Mouse (Mus musculus) lung, embryonic 16.5 days (tissue): ENCODE measurements around the gene Emc9. TPM values are rescaled to one million over a fixed set of nuclear protein-coding genes. Genes with fewer than 3 reads are reported as not detected.

Experiments used
- ATAC-seq: fragments of 200-750 bp; cut with Nextera tagmentation; 2 replicates; pipeline ENCODE4 v1.8.0; 2017; ENCODE audit warnings: low read depth, mild to moderate bottlenecking, moderate library complexity
- H3K27ac ChIP-seq: fragments of 300-500 bp; sonication (generic); 2 replicates; pipeline ENCODE4 v1.5.1; 2014; ENCODE audit warnings: mild to moderate bottlenecking, control low read depth, low read length
- H3K27me3 ChIP-seq: fragments of 300-500 bp; sonication (generic); 2 replicates; pipeline ENCODE4 v1.6.1; 2014; ENCODE audit warnings: low read depth, low read length, mixed read lengths; ENCODE audit not compliant: control insufficient read depth, insufficient read depth
- H3K36me3 ChIP-seq: fragments of 300-500 bp; sonication (generic); 2 replicates; pipeline ENCODE4 v1.6.1; 2014; ENCODE audit warnings: low read length; ENCODE audit not compliant: control insufficient read depth, insufficient read depth
- H3K4me1 ChIP-seq: fragments of 300-500 bp; sonication (generic); replicated peaks from 2 replicates; pipeline ENCODE4 v1.6.1; 2014; ENCODE audit warnings: low read length, mixed read lengths; ENCODE audit not compliant: control insufficient read depth, insufficient read depth
- H3K4me2 ChIP-seq: fragments of 300-500 bp; sonication (generic); 2 replicates; pipeline ENCODE4 v1.6.1; 2014; ENCODE audit warnings: low read depth, low read length, control low read depth
- H3K4me3 ChIP-seq: fragments of 300-500 bp; sonication (generic); 2 replicates; pipeline ENCODE4 v1.5.1; 2014; ENCODE audit warnings: mild to moderate bottlenecking, low read length, control low read depth
- H3K9ac ChIP-seq: fragments of 300-500 bp; sonication (generic); 2 replicates; pipeline ENCODE4 v1.6.1; 2014; ENCODE audit warnings: low read length, control low read depth
- H3K9me3 ChIP-seq: fragments of 300-500 bp; sonication (generic); 2 replicates; pipeline ENCODE4 v1.6.1; 2016; ENCODE audit warnings: low read length; ENCODE audit not compliant: control insufficient read depth
- WGBS: fragments of 180-500 bp; shearing (Covaris S2); extraction: QIAGEN DNeasy Blood & Tissue Kit; methylation state at CpG from one replicate; pipeline ENCODE4 v1.1.7; 2014; 5-methylcytosine and 5-hydroxymethylcytosine counted together
- polyA plus RNA-seq: library from polyadenylated mRNA; unstranded; fragments of >200 nt; fragmentation: Nextera tagmentation; extraction: Ambion mirVana; gene quantifications from 2 replicates; pipeline ENCODE4 v1.2.1, GENCODE M21; 2015

The Emc9 gene
- polyA plus RNA-seq, 1 experiment from 2014 or later: 6.4 TPM

GRCm38 (mm10) chr14:55613346-55613745 is 28.2 kb upstream of the Emc9 start:
- 44% methylated on average over 6 of the region's 6 CpGs for WGBS
- no peaks in the 10 kb centered on the region for H3K27me3 ChIP-seq
- H3K4me1 ChIP-seq: no peaks in the 10 kb centered on the region
- no peak overlapping the region for H3K9ac ChIP-seq
- no peak overlapping the region for H3K4me2 ChIP-seq
- H3K4me3 ChIP-seq: no peak overlapping the region
- 0 out of 2 replicates have a peak, but pooled peaks cover 2% of the 10 kb centered on the region for H3K36me3 ChIP-seq
- H3K27ac ChIP-seq: no peak overlapping the region
- no peaks in the 10 kb centered on the region for H3K9me3 ChIP-seq
- no peak for ATAC-seq

- Histone ChIP-seq H3K27ac (no peak overlapping the region), H3K4me3 (no peak overlapping the region), H3K9ac (no peak overlapping the region), H3K36me3 (peaks cover 12% of the 10 kb centered on the region), H3K4me2 (no peak overlapping the region), H3K27me3 (no peaks in the 10 kb centered on the region), H3K4me1 (peaks cover 4% of the 10 kb centered on the region), H3K9me3 (no peaks in the 10 kb centered on the region)
- 97% methylated on average over 6 of the region's 6 CpGs for WGBS
- ATAC-seq: no peak
Measured at GRCm38 (mm10) chr14:55608339-55608738, 23.2 kb upstream of the Emc9 start.

- Histone ChIP-seq H3K4me2 (no peak overlapping the region), H3K4me1 (peaks cover 4% of the 10 kb centered on the region), H3K36me3 (peaks cover 30% of the 10 kb centered on the region), H3K27ac (no peak overlapping the region), H3K9ac (no peak overlapping the region), H3K27me3 (no peaks in the 10 kb centered on the region), H3K9me3 (no peaks in the 10 kb centered on the region), H3K4me3 (no peak overlapping the region)
- no peak for ATAC-seq
- 90% methylated on average over 16 of the region's 16 CpGs for WGBS
Measured at GRCm38 (mm10) chr14:55605743-55606459, 20.8 kb upstream of the Emc9 start.

- H3K27ac ChIP-seq: no peak overlapping the region
- H3K9ac ChIP-seq: no peak overlapping the region
- peak overlapping the region; percentile 41 for H3K4me3 ChIP-seq
- H3K4me1 ChIP-seq: peaks cover 4% of the 10 kb centered on the region
- ATAC-seq: no peak
- H3K36me3 ChIP-seq: peaks cover 31% of the 10 kb centered on the region
- peak overlapping the region; percentile 53 for H3K4me2 ChIP-seq
- WGBS: 92% methylated on average over 11 of the region's 11 CpGs
- H3K27me3 ChIP-seq: no peaks in the 10 kb centered on the region
- no peaks in the 10 kb centered on the region for H3K9me3 ChIP-seq
Measured at GRCm38 (mm10) chr14:55604823-55605222, 19.7 kb upstream of the Emc9 start.

GRCm38 (mm10) chr14:55603633-55604576 is 18.8 kb upstream of the Emc9 start:
- Histone ChIP-seq H3K4me2 (peak overlapping the region; percentile 53), H3K4me3 (peak overlapping the region; percentile 41), H3K27me3 (no peaks in the 10 kb centered on the region), H3K36me3 (peaks cover 38% of the 10 kb centered on the region), H3K4me1 (peaks cover 4% of the 10 kb centered on the region), H3K27ac (peak overlapping the region; percentile 77), H3K9me3 (no peaks in the 10 kb centered on the region), H3K9ac (peak overlapping the region; percentile 58)
- 15% methylated on average over 19 of the region's 19 CpGs for WGBS
- ATAC-seq: peak; percentile 95

GRCm38 (mm10) chr14:55603271-55603632 is 18.1 kb upstream of the Emc9 start, which contains the start of gene Irf9:
Gene Irf9 (plus strand): TSS chr14:55603571.
- H3K4me3 ChIP-seq: peak within 1 kb of the TSS; percentile 41
- H3K9ac ChIP-seq: peak within 1 kb of the TSS; percentile 58
- no peak for ATAC-seq
- 86% methylated on average over 7 of the region's 7 CpGs for WGBS
- H3K4me1 ChIP-seq: peaks cover 4% of the 10 kb centered on the region
- peak within 1 kb of the TSS; percentile 53 for H3K4me2 ChIP-seq
- H3K36me3 ChIP-seq: peaks cover 40% of the 10 kb centered on the region
- no peaks in the 10 kb centered on the region for H3K27me3 ChIP-seq
- H3K27ac ChIP-seq: peak within 1 kb of the TSS; percentile 77
- no peaks in the 10 kb centered on the region for H3K9me3 ChIP-seq

GRCm38 (mm10) chr14:55598521-55599390 is 13.7 kb upstream of the Emc9 start:
- H3K27me3 ChIP-seq: no peaks in the 10 kb centered on the region
- peaks cover 3% of the 10 kb centered on the region for H3K4me1 ChIP-seq
- H3K27ac ChIP-seq: no peak overlapping the region
- H3K4me3 ChIP-seq: no peak overlapping the region
- no peaks in the 10 kb centered on the region for H3K9me3 ChIP-seq
- WGBS: 90% methylated on average over 21 of the region's 21 CpGs
- ATAC-seq: no peak
- H3K4me2 ChIP-seq: no peak overlapping the region
- H3K9ac ChIP-seq: no peak overlapping the region
- H3K36me3 ChIP-seq: peaks cover 56% of the 10 kb centered on the region

- H3K4me2 ChIP-seq: no peak overlapping the region
- H3K9me3 ChIP-seq: no peaks in the 10 kb centered on the region
- H3K4me1 ChIP-seq: peaks cover 10% of the 10 kb centered on the region
- ATAC-seq: no peak
- H3K4me3 ChIP-seq: no peak overlapping the region
- H3K27me3 ChIP-seq: no peaks in the 10 kb centered on the region
- WGBS: 82% methylated on average over 13 of the region's 13 CpGs
- peaks cover 42% of the 10 kb centered on the region for H3K36me3 ChIP-seq
- no peak overlapping the region for H3K9ac ChIP-seq
- H3K27ac ChIP-seq: no peak overlapping the region
Measured at GRCm38 (mm10) chr14:55596036-55596690, 11.1 kb upstream of the Emc9 start.
